Mouse (Mus musculus) stomach, postnatal 0 days (tissue): ENCODE results near the gene Cdc27. TPM values are rescaled to one million over a fixed set of nuclear protein-coding genes. Genes with fewer than 3 reads are reported as not detected.

Experiments
- ATAC-seq: fragments of 200-750 bp; cut with Nextera tagmentation; 2 replicates; pipeline ENCODE4 v1.8.0; 2017; ENCODE audit not compliant: low FRiP score, low TSS enrichment
- DNase-seq: peaks from one replicate; pipeline ENCODE4 v3.0.0-alpha.2; 2016; ENCODE audit warnings: low spot score
- H3K27ac ChIP-seq: fragments of 300-500 bp; sonication (generic); replicated peaks from 2 replicates; pipeline ENCODE4 v1.5.1; 2014; ENCODE audit warnings: mild to moderate bottlenecking, control low read depth
- H3K27me3 ChIP-seq: fragments of 300-500 bp; sonication (generic); 2 replicates; pipeline ENCODE4 v1.6.1; 2014; ENCODE audit warnings: low read length; ENCODE audit not compliant: control insufficient read depth, insufficient read depth
- H3K36me3 ChIP-seq: fragments of 300-500 bp; sonication (generic); 2 replicates; pipeline ENCODE4 v1.6.1; 2014; ENCODE audit warnings: low read length, mixed read lengths; ENCODE audit not compliant: control insufficient read depth, insufficient read depth
- H3K4me1 ChIP-seq: fragments of 300-500 bp; sonication (generic); replicated peaks from 2 replicates; pipeline ENCODE4 v1.6.1; 2014; ENCODE audit warnings: antibody characterized with exemption; ENCODE audit not compliant: control insufficient read depth, insufficient read depth
- H3K4me2 ChIP-seq: fragments of 300-500 bp; sonication (generic); replicated peaks from 2 replicates; pipeline ENCODE4 v1.6.1; 2014; ENCODE audit warnings: low read depth, mild to moderate bottlenecking, control low read depth, moderate library complexity
- H3K4me3 ChIP-seq: fragments of 300-500 bp; sonication (generic); 2 replicates; pipeline ENCODE4 v1.5.1; 2014; ENCODE audit warnings: low read depth, low read length, control low read depth
- H3K9ac ChIP-seq: fragments of 300-500 bp; sonication (generic); 2 replicates; pipeline ENCODE4 v1.6.1; 2014; ENCODE audit warnings: mild to moderate bottlenecking, low read length, control low read depth, mixed read lengths
- H3K9me3 ChIP-seq: fragments of 300-500 bp; sonication (generic); 2 replicates; pipeline ENCODE4 v1.6.1; 2016; ENCODE audit warnings: low read length; ENCODE audit not compliant: control insufficient read depth
- CTCF ChIP-seq: IDR thresholded peaks from 2 replicates; pipeline ENCODE4 v1.5.1; 2016; ENCODE audit warnings: antibody characterized with exemption, low read depth, mild to moderate bottlenecking, moderate library complexity
- EP300 ChIP-seq: optimal IDR thresholded peaks from 2 replicates; pipeline ENCODE3; 2016; ENCODE audit warnings: antibody characterized with exemption
- WGBS: fragments of 180-500 bp; shearing (Covaris S2); extraction: QIAGEN DNeasy Blood & Tissue Kit; methylation state at CpG from one replicate; pipeline ENCODE4 v1.1.7; 2014; 5-methylcytosine and 5-hydroxymethylcytosine counted together
- polyA plus RNA-seq: library from polyadenylated mRNA; unstranded; fragments of >200 nt; fragmentation: Nextera tagmentation; extraction: Ambion mirVana; gene quantifications from 2 replicates; pipeline ENCODE4 v1.2.1, GENCODE M21; 2015

Cdc27 gene
- polyA plus RNA-seq, 1 experiment from 2014 or later, result 13.9 TPM

DNA sequence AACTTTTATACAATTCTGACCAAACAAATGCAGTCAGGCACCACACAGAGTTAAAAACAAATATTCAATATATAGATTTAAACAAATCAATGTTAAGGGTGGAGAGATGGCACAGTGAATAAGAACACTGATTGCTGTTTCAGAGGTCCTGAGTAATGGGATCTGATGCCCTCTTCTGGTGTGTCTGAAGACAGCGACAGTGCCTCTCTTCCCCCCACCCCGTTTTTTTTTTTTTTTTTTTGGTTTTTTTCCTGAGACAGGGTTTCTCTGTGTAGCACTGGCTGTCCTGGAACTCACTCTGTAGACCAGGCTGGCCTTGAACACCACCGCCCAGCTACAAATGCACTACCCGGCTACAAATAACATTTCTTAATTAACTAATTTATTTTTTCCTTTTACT, 42.0 kb downstream of the Cdc27 start:
- WGBS, result 87% methylated on average over 4 of the region's 4 CpGs
- Histone ChIP-seq H3K9me3 (no peaks in the 10 kb centered on the region), H3K27me3 (no peaks in the 10 kb centered on the region), H3K4me3 (no peak overlapping the region), H3K4me1 (no peaks in the 10 kb centered on the region), H3K9ac (no peak overlapping the region), H3K36me3 (peaks cover 17% of the 10 kb centered on the region), H3K4me2 (no peak overlapping the region), H3K27ac (no peak overlapping the region)
- DNase-seq, result no peak
- TF ChIP-seq CTCF, result 0 out of 2 replicates have a peak, but pooled peaks have one; percentile 15
- TF ChIP-seq EP300, result no peak
- ATAC-seq, result no peak

DNA sequence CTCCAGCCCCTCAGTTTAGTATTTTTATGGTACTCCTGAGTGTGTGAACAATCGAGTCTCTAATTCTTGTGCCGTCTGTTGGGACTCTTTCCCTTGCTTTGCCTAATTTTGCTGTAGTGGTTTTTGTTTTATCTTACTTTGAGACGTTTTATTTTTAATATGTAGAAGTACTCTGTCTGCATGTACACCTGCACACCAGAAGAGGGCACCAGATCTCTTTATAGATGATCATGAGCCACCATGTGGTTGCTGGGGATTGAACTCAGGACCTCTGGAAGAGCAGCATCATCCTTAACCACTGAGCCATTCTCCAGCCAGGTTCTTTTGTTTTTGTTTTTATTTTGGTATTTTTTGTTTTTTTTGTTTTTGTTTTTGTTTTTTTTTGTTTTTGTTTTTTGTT, 62.1 kb downstream of the Cdc27 start:
- no peaks in the 10 kb centered on the region for H3K36me3 ChIP-seq
- no peak for ATAC-seq
- WGBS, result 79% methylated on average over 3 of the region's 3 CpGs
- no peak for TF ChIP-seq CTCF
- TF ChIP-seq EP300, result no peak
- H3K9ac ChIP-seq, result no peak overlapping the region
- no peak overlapping the region for H3K4me3 ChIP-seq
- DNase-seq, result no peak
- H3K27ac ChIP-seq, result no peak overlapping the region
- H3K9me3 ChIP-seq, result no peaks in the 10 kb centered on the region
- H3K4me2 ChIP-seq, result no peak overlapping the region
- no peaks in the 10 kb centered on the region for H3K27me3 ChIP-seq
- H3K4me1 ChIP-seq, result no peaks in the 10 kb centered on the region

DNA sequence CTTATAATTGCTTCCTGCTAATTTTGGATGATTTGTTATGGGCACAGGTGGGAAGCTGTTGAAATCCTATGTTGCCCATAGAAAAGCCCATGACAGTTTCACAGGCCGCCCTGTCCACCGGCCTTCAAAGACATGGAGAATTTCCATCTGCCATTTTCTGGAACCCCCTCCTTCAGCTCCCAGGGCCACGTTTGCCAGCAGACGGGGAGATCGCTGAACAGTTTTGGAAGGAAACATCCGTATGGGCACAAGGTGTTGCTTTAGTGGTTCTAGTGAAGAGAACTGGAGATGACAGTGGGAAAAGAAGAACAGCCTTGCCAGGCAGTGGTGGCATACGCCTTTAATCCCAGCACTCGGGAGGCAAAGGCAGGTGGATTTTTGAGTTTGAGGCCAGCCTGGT, 68.4 kb downstream of the Cdc27 start:
- TF ChIP-seq CTCF, result no peak
- no peak for TF ChIP-seq EP300
- no peak overlapping the region for H3K9ac ChIP-seq
- no peaks in the 10 kb centered on the region for H3K4me1 ChIP-seq
- H3K27ac ChIP-seq, result no peak overlapping the region
- ATAC-seq (no peak), DNase-seq (no peak)
- H3K4me3 ChIP-seq, result no peak overlapping the region
- no peak overlapping the region for H3K4me2 ChIP-seq
- H3K36me3 ChIP-seq, result no peaks in the 10 kb centered on the region
- 86% methylated on average over 8 of the region's 8 CpGs for WGBS
- H3K27me3 ChIP-seq, result no peaks in the 10 kb centered on the region
- no peaks in the 10 kb centered on the region for H3K9me3 ChIP-seq

DNA sequence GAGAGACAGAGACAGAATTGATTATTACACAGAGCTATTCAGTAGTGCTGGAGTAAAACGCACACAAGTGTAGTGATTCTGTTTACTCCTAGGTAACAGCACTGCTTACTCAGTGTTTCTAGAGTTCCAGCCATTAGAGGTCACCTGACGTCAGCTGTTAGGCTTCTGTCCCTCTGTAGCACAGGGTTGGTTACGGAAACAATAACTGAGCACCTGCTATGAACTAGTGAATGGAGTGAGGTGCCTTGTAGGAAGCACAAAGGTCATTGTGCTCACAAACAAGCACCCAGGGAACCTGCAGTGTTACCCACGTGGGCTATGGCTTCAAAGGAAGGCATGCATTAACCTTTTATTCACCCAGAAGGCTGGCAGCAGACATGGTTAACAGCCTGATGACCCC, 70.9 kb downstream of the Cdc27 start:
- DNase-seq (no peak), ATAC-seq (no peak; the same call in 1 of the 2 replicates)
- no peak overlapping the region for H3K9ac ChIP-seq
- no peaks in the 10 kb centered on the region for H3K36me3 ChIP-seq
- H3K4me2 ChIP-seq, result no peak overlapping the region
- H3K27me3 ChIP-seq, result no peaks in the 10 kb centered on the region
- no peak for TF ChIP-seq EP300
- no peak for TF ChIP-seq CTCF
- H3K9me3 ChIP-seq, result no peaks in the 10 kb centered on the region
- no peak overlapping the region for H3K27ac ChIP-seq
- 52% methylated on average over 4 of the region's 4 CpGs for WGBS
- H3K4me1 ChIP-seq, result no peaks in the 10 kb centered on the region
- H3K4me3 ChIP-seq, result no peak overlapping the region

DNA sequence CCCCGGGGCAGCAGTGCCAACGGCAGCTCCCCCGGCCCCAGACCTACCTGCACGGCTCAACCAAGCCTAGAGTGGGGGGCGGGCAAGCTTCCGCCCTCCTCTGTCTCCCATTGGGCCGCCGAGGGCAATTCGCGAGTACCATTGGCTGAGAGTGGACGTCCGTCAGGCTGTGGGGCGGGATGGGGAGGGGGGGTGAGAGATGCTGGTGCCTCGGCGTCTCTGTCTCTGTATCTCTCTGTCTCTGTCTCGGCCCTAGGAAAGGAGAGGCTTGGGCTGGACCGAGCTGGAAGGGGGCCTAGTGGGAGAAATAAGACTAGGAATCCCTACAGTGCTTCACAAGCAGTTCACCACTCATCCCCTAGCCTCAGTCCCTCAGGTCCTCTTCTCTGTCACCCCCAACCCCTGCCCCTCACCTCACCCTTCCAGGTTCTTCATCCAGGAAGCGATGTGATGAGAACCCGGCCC, 81.0 kb downstream of the Cdc27 start:
- under 1% methylated on average over 17 of the region's 19 CpGs for WGBS
- Histone ChIP-seq H3K36me3 (no peaks in the 10 kb centered on the region), H3K4me2 (peak overlapping the region; percentile 93), H3K9ac (peak overlapping the region; percentile 98), H3K4me1 (no peaks in the 10 kb centered on the region), H3K9me3 (no peaks in the 10 kb centered on the region), H3K27me3 (no peaks in the 10 kb centered on the region), H3K4me3 (peak overlapping the region; percentile 99), H3K27ac (peak overlapping the region; percentile 76)
- DNase-seq, result peak; percentile 95
- TF ChIP-seq EP300, result no peak
- TF ChIP-seq CTCF, result no peak
- ATAC-seq, result peak; percentile 100

DNA sequence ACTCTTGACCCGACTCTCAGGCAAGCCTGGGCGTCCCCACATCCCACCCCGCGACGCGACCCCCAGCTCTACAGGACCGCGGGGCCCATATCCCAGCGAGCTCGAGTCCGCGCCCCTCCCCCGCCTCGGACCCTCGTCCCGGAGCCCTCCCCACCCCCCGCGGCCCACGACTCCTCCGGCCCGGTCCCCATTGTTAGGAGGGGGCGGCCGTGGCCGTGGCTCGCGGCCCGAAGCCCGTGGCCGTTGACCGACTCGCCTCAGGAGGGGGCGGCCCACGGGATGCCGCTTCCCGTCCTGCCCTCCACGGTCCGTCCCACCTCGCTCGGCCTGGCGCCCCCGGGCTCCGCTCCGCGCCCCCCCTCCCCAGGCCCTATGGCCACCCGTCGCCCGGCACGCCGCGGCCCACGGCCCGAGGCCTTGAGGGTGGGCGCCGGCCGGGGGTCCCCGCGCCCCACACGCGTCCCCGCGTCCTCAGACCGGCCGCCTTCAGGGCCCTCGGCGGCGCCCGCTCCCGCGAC, 81.6 kb downstream of the Cdc27 start, which contains the start of gene Kansl1:
Kansl1 (minus strand) TSS at position 111 of the 518 bp plus-strand sequence.
- WGBS, result 1% methylated on average over 31 of the region's 69 CpGs

More for the DNA sequence above, 81.6 kb downstream of the Cdc27 start, which contains the start of gene Kansl1:
- Histone ChIP-seq H3K27ac (peak within 1 kb of the TSS; percentile 76), H3K36me3 (no peaks in the 10 kb centered on the region), H3K4me2 (peak within 1 kb of the TSS; percentile 93), H3K9me3 (no peaks in the 10 kb centered on the region), H3K4me1 (no peaks in the 10 kb centered on the region), H3K27me3 (no peaks in the 10 kb centered on the region), H3K9ac (peak within 1 kb of the TSS; percentile 98), H3K4me3 (peak within 1 kb of the TSS; percentile 99)
- DNase-seq (no peak), ATAC-seq (peak; percentile 75)
- TF ChIP-seq CTCF (no peak), EP300 (no peak)
